Mouse (Mus musculus) stomach, embryonic 16.5 days (tissue): ENCODE data around the gene Olfr782. TPM values are rescaled to one million over a fixed set of nuclear protein-coding genes. Genes with fewer than 3 reads are reported as not detected.

Experiments used
- ATAC-seq: fragments of 200-750 bp; cut with Nextera tagmentation; 2 replicates; pipeline ENCODE4 v1.8.0; 2017; ENCODE audit warnings: moderate number of reproducible peaks, moderate TSS enrichment; ENCODE audit not compliant: insufficient read depth, low FRiP score
- H3K27ac ChIP-seq: fragments of 300-500 bp; sonication (generic); 2 replicates; pipeline ENCODE4 v1.5.1; 2014; ENCODE audit warnings: low read length
- H3K27me3 ChIP-seq: fragments of 300-500 bp; sonication (generic); 2 replicates; pipeline ENCODE4 v1.6.1; 2014; ENCODE audit warnings: low read length, control low read depth, mixed read lengths; ENCODE audit not compliant: control insufficient read depth, insufficient read depth
- H3K36me3 ChIP-seq: fragments of 300-500 bp; sonication (generic); 2 replicates; pipeline ENCODE4 v1.6.1; 2014; ENCODE audit warnings: low read length; ENCODE audit not compliant: control insufficient read depth, insufficient read depth
- H3K4me1 ChIP-seq: fragments of 300-500 bp; sonication (generic); 2 replicates; pipeline ENCODE4 v1.6.1; 2014; ENCODE audit warnings: low read length, control low read depth, mixed read lengths; ENCODE audit not compliant: control insufficient read depth, insufficient read depth
- H3K4me2 ChIP-seq: fragments of 300-500 bp; sonication (generic); 2 replicates; pipeline ENCODE4 v1.6.1; 2014; ENCODE audit warnings: low read depth, low read length, mixed read lengths
- H3K4me3 ChIP-seq: fragments of 300-500 bp; sonication (generic); replicated peaks from 2 replicates; pipeline ENCODE4 v1.5.1; 2014; ENCODE audit warnings: mild to moderate bottlenecking, low read length
- H3K9ac ChIP-seq: fragments of 300-500 bp; sonication (generic); 2 replicates; pipeline ENCODE4 v1.6.1; 2014; ENCODE audit warnings: low read length
- H3K9me3 ChIP-seq: fragments of 300-500 bp; sonication (generic); replicated peaks from 2 replicates; pipeline ENCODE4 v1.6.1; 2016; ENCODE audit warnings: low read length, control low read depth; ENCODE audit not compliant: control insufficient read depth
- WGBS: fragments of 180-500 bp; shearing (Covaris S2); extraction: QIAGEN DNeasy Blood & Tissue Kit; methylation state at CpG from one replicate; pipeline ENCODE4 v1.1.7; 2014; 5-methylcytosine and 5-hydroxymethylcytosine counted together
- polyA plus RNA-seq: library from polyadenylated mRNA; unstranded; fragments of >200 nt; fragmentation: Nextera tagmentation; extraction: Ambion mirVana; gene quantifications from 2 replicates; pipeline ENCODE4 v1.2.1, GENCODE M21; 2015

Gene Olfr782
- polyA plus RNA-seq, 1 experiment from 2014 or later = not detected

GRCm38 (mm10) chr10:129400892-129401291 is 52.2 kb downstream of the Olfr782 start:
- no peak overlapping the region for H3K4me3 ChIP-seq
- H3K36me3 ChIP-seq = no peaks in the 10 kb centered on the region
- no peak for ATAC-seq
- H3K27me3 ChIP-seq = no peaks in the 10 kb centered on the region
- H3K9me3 ChIP-seq = no peaks in the 10 kb centered on the region
- no peak overlapping the region for H3K27ac ChIP-seq
- no peaks in the 10 kb centered on the region for H3K4me1 ChIP-seq
- no peak overlapping the region for H3K9ac ChIP-seq
- H3K4me2 ChIP-seq = no peak overlapping the region
- WGBS = 46% methylated on average over 5 of the region's 5 CpGs

Other genes with a start within 250 kb of the Olfr782 start
- not detected in 2 replicates for gene Olfr768, start 249.5 kb upstream of the Olfr782 start, polyA plus RNA-seq
- gene Olfr769, start 231.0 kb upstream of the Olfr782 start, polyA plus RNA-seq = not detected in 2 replicates
- not detected in 2 replicates for gene Olfr770, start 209.9 kb upstream of the Olfr782 start, polyA plus RNA-seq
- gene Olfr771, start 184.1 kb upstream of the Olfr782 start, polyA plus RNA-seq = not detected in 2 replicates
- gene Olfr772, start 170.9 kb upstream of the Olfr782 start, polyA plus RNA-seq = not detected in 2 replicates
- not detected in 2 replicates for gene Olfr773, start 161.4 kb upstream of the Olfr782 start, polyA plus RNA-seq
- gene Olfr774, start 112.6 kb upstream of the Olfr782 start, polyA plus RNA-seq = not detected in 2 replicates
- not detected in 2 replicates for gene Olfr775, start 100.4 kb upstream of the Olfr782 start, polyA plus RNA-seq
- gene Olfr776, start 89.7 kb upstream of the Olfr782 start, polyA plus RNA-seq = not detected in 2 replicates
- not detected in 2 replicates for gene Olfr777, start 77.4 kb upstream of the Olfr782 start, polyA plus RNA-seq
- not detected in 2 replicates for gene Olfr780, start 30.7 kb upstream of the Olfr782 start, polyA plus RNA-seq
- gene Olfr781, start 20.0 kb upstream of the Olfr782 start, polyA plus RNA-seq = not detected in 2 replicates
- 0.09 TPM in 1 of 2 replicates, not detected in the other for gene Olfr784, start 35.2 kb downstream of the Olfr782 start, polyA plus RNA-seq
- gene Olfr785, start 56.6 kb downstream of the Olfr782 start, polyA plus RNA-seq = not detected in 2 replicates
- not detected in 2 replicates for gene Olfr786, start 78.5 kb downstream of the Olfr782 start, polyA plus RNA-seq
- not detected in 2 replicates for gene Olfr787, start 113.0 kb downstream of the Olfr782 start, polyA plus RNA-seq
- gene Olfr788, start 122.1 kb downstream of the Olfr782 start, polyA plus RNA-seq = not detected in 2 replicates
- not detected in 2 replicates for gene Olfr789, start 135.9 kb downstream of the Olfr782 start, polyA plus RNA-seq
- not detected in 2 replicates for gene Olfr790, start 149.6 kb downstream of the Olfr782 start, polyA plus RNA-seq
- gene Olfr791, start 172.9 kb downstream of the Olfr782 start, polyA plus RNA-seq = not detected in 2 replicates
- not detected in 2 replicates for gene Olfr792, start 190.3 kb downstream of the Olfr782 start, polyA plus RNA-seq
- not detected in 2 replicates for gene Olfr794, start 218.8 kb downstream of the Olfr782 start, polyA plus RNA-seq